Mouse (Mus musculus): ENCODE measurements at regions not wholly inside any gene's neighbourhood (a gene's known extent, or its start where the extent isn't known, plus 50 kb on each side); places are given as distances from the start of the nearest gene placed in this dataset.

GRCm38 (mm10) chr13:16670047-16670733 lies 658.5 kb downstream of the Inhba start:
- no peak for DNase-seq

- no peak for DNase-seq
Observed at GRCm38 (mm10) chr13:16670736-16671135, 659.1 kb downstream of the Inhba start.

GRCm38 (mm10) chr13:16676873-16677272 lies 665.2 kb downstream of the Inhba start:
- DNase-seq: no peak

GRCm38 (mm10) chr13:16678246-16679024 lies 666.8 kb downstream of the Inhba start:
- DNase-seq: no peak

- DNase-seq: no peak
Observed at GRCm38 (mm10) chr13:16694201-16694600, 682.5 kb downstream of the Inhba start.

GRCm38 (mm10) chr13:16700934-16701333 lies 689.3 kb downstream of the Inhba start:
- no peak for DNase-seq

- no peak for DNase-seq
Observed at GRCm38 (mm10) chr13:16702138-16702537, 690.5 kb downstream of the Inhba start.

- DNase-seq: peak in 1 of 2 experiments; percentile 10
Observed at GRCm38 (mm10) chr13:16705217-16706104, 693.8 kb downstream of the Inhba start.

GRCm38 (mm10) chr13:16706105-16706442 lies 694.4 kb downstream of the Inhba start:
- DNase-seq: no peak

- no peak for DNase-seq
Observed at GRCm38 (mm10) chr13:16715296-16715960, 703.8 kb downstream of the Inhba start.

- no peak for DNase-seq
Observed at GRCm38 (mm10) chr13:16716340-16716739, 704.7 kb downstream of the Inhba start.

GRCm38 (mm10) chr13:16716796-16717749 lies 705.4 kb downstream of the Inhba start:
- no peak for DNase-seq

- DNase-seq: no peak
Observed at GRCm38 (mm10) chr13:16720090-16720489, 708.4 kb downstream of the Inhba start.

- DNase-seq: no peak
Observed at GRCm38 (mm10) chr13:16725350-16725749, 713.7 kb downstream of the Inhba start.

GRCm38 (mm10) chr13:16738313-16738712 lies 726.7 kb downstream of the Inhba start:
- DNase-seq: no peak

- DNase-seq: no peak
Observed at GRCm38 (mm10) chr13:16739563-16739962, 727.9 kb downstream of the Inhba start.

GRCm38 (mm10) chr13:16744237-16744636 lies 732.6 kb downstream of the Inhba start:
- DNase-seq: no peak

- no peak for DNase-seq
Observed at GRCm38 (mm10) chr13:16745644-16746043, 734.0 kb downstream of the Inhba start.

- no peak for DNase-seq
Observed at GRCm38 (mm10) chr13:16746451-16746850, 734.8 kb downstream of the Inhba start.

- DNase-seq: no peak
Observed at GRCm38 (mm10) chr13:16756264-16756663, 744.6 kb downstream of the Inhba start.

GRCm38 (mm10) chr13:16760045-16760444 lies 748.4 kb downstream of the Inhba start:
- no peak for DNase-seq

Measured in layer of hippocampus, postnatal 36 days (tissue).